Mouse (Mus musculus): ENCODE data around the gene Ip6k3. TPM values are rescaled to one million over a fixed set of nuclear protein-coding genes. Genes with fewer than 3 reads are reported as not detected.

Gene Ip6k3
- polyA plus RNA-seq, 2 experiments = 0.04 TPM; not detected in 1

GRCm38 (mm10) chr17:27107936-27108335 lies 59.7 kb downstream of the Ip6k3 start:
- Histone ChIP-seq H3K9me3 (ENCODE audit: control insufficient read depth, low read length) (no peaks in the 10 kb centered on the region), H3K4me1 (replicated peaks; ENCODE audit: control insufficient read depth in 2 of 2, insufficient read depth in 2 of 2, low read length in 1 of 2) (no peaks in the 10 kb centered on the region), H3K4me2 (ENCODE audit: low read depth) (no peak overlapping the region), H3K27me3 (ENCODE audit: control insufficient read depth, insufficient read depth, low read length) (no peaks in the 10 kb centered on the region), H3K9ac (replicated peaks) (no peak overlapping the region), H3K4me3 (ENCODE audit: insufficient read depth in 1 of 2, low read depth in 2 of 2, low read length in 2 of 2) (no peak overlapping the region), H3K27ac (no peak overlapping the region), H3K36me3 (replicated peaks; ENCODE audit: control insufficient read depth, insufficient read depth, low read depth) (no peaks in the 10 kb centered on the region)
- 57% methylated on average over 6 of the region's 6 CpGs for WGBS (ENCODE audit: insufficient replicate concordance)
- no peak for TF ChIP-seq EP300 (IDR thresholded peaks at IDR 0.05; ENCODE audit: low read depth)
- TF ChIP-seq CTCF (IDR thresholded peaks at IDR 0.05; ENCODE audit: low read depth) = no peak
- ATAC-seq (ENCODE audit: insufficient read depth) (no peak), DNase-seq (ENCODE audit: low read depth in 3 of 3, low spot score in 3 of 3) (no peak)

GRCm38 (mm10) chr17:27106745-27107144 lies 60.9 kb downstream of the Ip6k3 start:
- Histone ChIP-seq H3K9me3 (ENCODE audit: control insufficient read depth, low read length) (no peaks in the 10 kb centered on the region), H3K27ac (no peak overlapping the region), H3K4me2 (ENCODE audit: low read depth) (no peak overlapping the region), H3K4me1 (replicated peaks; ENCODE audit: control insufficient read depth in 2 of 2, insufficient read depth in 2 of 2, low read length in 1 of 2) (no peaks in the 10 kb centered on the region), H3K27me3 (ENCODE audit: control insufficient read depth, insufficient read depth, low read length) (no peaks in the 10 kb centered on the region), H3K36me3 (replicated peaks; ENCODE audit: control insufficient read depth, insufficient read depth, low read depth) (no peaks in the 10 kb centered on the region), H3K4me3 (ENCODE audit: insufficient read depth in 1 of 2, low read depth in 2 of 2, low read length in 2 of 2) (no peak overlapping the region), H3K9ac (replicated peaks) (no peak overlapping the region)
- TF ChIP-seq CTCF (IDR thresholded peaks at IDR 0.05; ENCODE audit: low read depth) (peak; percentile 52), EP300 (IDR thresholded peaks at IDR 0.05; ENCODE audit: low read depth) (no peak)
- WGBS (ENCODE audit: insufficient replicate concordance) = 68% methylated on average over 9 of the region's 9 CpGs
- DNase-seq (ENCODE audit: low read depth in 3 of 3, low spot score in 3 of 3) (peak in 1 of 3 experiments; percentile 15), ATAC-seq (ENCODE audit: insufficient read depth) (no peak)

GRCm38 (mm10) chr17:27105698-27106470 lies 61.7 kb downstream of the Ip6k3 start:
- no peak overlapping the region for H3K4me3 ChIP-seq (ENCODE audit: insufficient read depth in 1 of 2, low read depth in 2 of 2, low read length in 2 of 2)
- H3K36me3 ChIP-seq (replicated peaks; ENCODE audit: control insufficient read depth, insufficient read depth, low read depth) = no peaks in the 10 kb centered on the region
- no peak overlapping the region for H3K4me2 ChIP-seq (ENCODE audit: low read depth)
- H3K27ac ChIP-seq = no peak overlapping the region
- WGBS (ENCODE audit: insufficient replicate concordance) = 52% methylated on average over 15 of the region's 18 CpGs
- no peaks in the 10 kb centered on the region for H3K27me3 ChIP-seq (ENCODE audit: control insufficient read depth, insufficient read depth, low read length)
- H3K9ac ChIP-seq (replicated peaks) = no peak overlapping the region
- ATAC-seq (ENCODE audit: insufficient read depth) (peak; percentile 23; the same call in 1 of the 2 replicates), DNase-seq (ENCODE audit: low read depth in 3 of 3, low spot score in 3 of 3) (no peak)
- H3K4me1 ChIP-seq (replicated peaks; ENCODE audit: control insufficient read depth in 2 of 2, insufficient read depth in 2 of 2, low read length in 1 of 2) = no peaks in the 10 kb centered on the region
- no peaks in the 10 kb centered on the region for H3K9me3 ChIP-seq (ENCODE audit: control insufficient read depth, low read length)
- TF ChIP-seq CTCF (IDR thresholded peaks at IDR 0.05; ENCODE audit: low read depth) (0 out of 2 replicates have a peak, but pooled peaks have one; percentile 8), EP300 (IDR thresholded peaks at IDR 0.05; ENCODE audit: low read depth) (no peak)

GRCm38 (mm10) chr17:27101675-27102074 lies 65.9 kb downstream of the Ip6k3 start:
- H3K4me2 ChIP-seq (ENCODE audit: low read depth) = no peak overlapping the region
- no peak overlapping the region for H3K4me3 ChIP-seq (ENCODE audit: insufficient read depth in 1 of 2, low read depth in 2 of 2, low read length in 2 of 2)
- H3K9me3 ChIP-seq (ENCODE audit: control insufficient read depth, low read length) = no peaks in the 10 kb centered on the region
- H3K36me3 ChIP-seq (replicated peaks; ENCODE audit: control insufficient read depth, insufficient read depth, low read depth) = no peaks in the 10 kb centered on the region
- no peak for DNase-seq (ENCODE audit: low read depth in 3 of 3, low spot score in 3 of 3)
- TF ChIP-seq CTCF (IDR thresholded peaks at IDR 0.05; ENCODE audit: low read depth) = no peak
- TF ChIP-seq EP300 (IDR thresholded peaks at IDR 0.05; ENCODE audit: low read depth) = no peak
- no peak overlapping the region for H3K27ac ChIP-seq
- H3K4me1 ChIP-seq (replicated peaks; ENCODE audit: control insufficient read depth in 2 of 2, insufficient read depth in 2 of 2, low read length in 1 of 2) = no peaks in the 10 kb centered on the region
- H3K9ac ChIP-seq (replicated peaks) = no peak overlapping the region
- H3K27me3 ChIP-seq (ENCODE audit: control insufficient read depth, insufficient read depth, low read length) = no peaks in the 10 kb centered on the region
- no peak for ATAC-seq (ENCODE audit: insufficient read depth)
- WGBS (ENCODE audit: insufficient replicate concordance) = 75% methylated on average over 5 of the region's 5 CpGs

- Histone ChIP-seq H3K9me3 (ENCODE audit: control insufficient read depth, low read length) (no peaks in the 10 kb centered on the region), H3K27ac (no peak overlapping the region), H3K4me3 (ENCODE audit: insufficient read depth in 1 of 2, low read depth in 2 of 2, low read length in 2 of 2) (no peak overlapping the region), H3K27me3 (ENCODE audit: control insufficient read depth, insufficient read depth, low read length) (no peaks in the 10 kb centered on the region), H3K36me3 (replicated peaks; ENCODE audit: control insufficient read depth, insufficient read depth, low read depth) (no peaks in the 10 kb centered on the region), H3K4me2 (ENCODE audit: low read depth) (no peak overlapping the region), H3K9ac (replicated peaks) (no peak overlapping the region), H3K4me1 (replicated peaks; ENCODE audit: control insufficient read depth in 2 of 2, insufficient read depth in 2 of 2, low read length in 1 of 2) (no peaks in the 10 kb centered on the region)
- DNase-seq (ENCODE audit: low read depth in 3 of 3, low spot score in 3 of 3) = no peak
- TF ChIP-seq CTCF (IDR thresholded peaks at IDR 0.05; ENCODE audit: low read depth) (peak; percentile 48), EP300 (IDR thresholded peaks at IDR 0.05; ENCODE audit: low read depth) (no peak)
- no peak for ATAC-seq (ENCODE audit: insufficient read depth)
- 43% methylated on average over 13 of the region's 13 CpGs for WGBS (ENCODE audit: insufficient replicate concordance)
These were observed 71.9 kb downstream of the Ip6k3 start for GRCm38 (mm10) chr17:27095690-27096089.

Other genes starting within 250 kb of the Ip6k3 start
- gene Phf1, start 234.7 kb downstream of the Ip6k3 start, polyA plus RNA-seq (2012; rRNA removed) = 6.3 and 6.4 TPM in 2 replicates
- 0.94 and 1.7 TPM in 2 replicates for gene Phf1, start 234.7 kb downstream of the Ip6k3 start, polyA plus RNA-seq (2014; fragmentation: Nextera tagmentation; extraction: Ambion mirVana)
- 53.0 and 53.5 TPM in 2 replicates for gene Cuta, start 228.2 kb downstream of the Ip6k3 start, polyA plus RNA-seq (2012; rRNA removed)
- 82.5 and 86.8 TPM in 2 replicates for gene Cuta, start 228.2 kb downstream of the Ip6k3 start, polyA plus RNA-seq (2014; fragmentation: Nextera tagmentation; extraction: Ambion mirVana)
- 3.4 TPM in 2 replicates for gene Syngap1, start 226.5 kb downstream of the Ip6k3 start, polyA plus RNA-seq (2012; rRNA removed)
- gene Syngap1, start 226.5 kb downstream of the Ip6k3 start, polyA plus RNA-seq (2014; fragmentation: Nextera tagmentation; extraction: Ambion mirVana) = 0.08 and 0.13 TPM in 2 replicates
- gene Zbtb9, start 194.6 kb downstream of the Ip6k3 start, polyA plus RNA-seq (2012; rRNA removed) = 3.1 and 4.0 TPM in 2 replicates
- gene Zbtb9, start 194.6 kb downstream of the Ip6k3 start, polyA plus RNA-seq (2014; fragmentation: Nextera tagmentation; extraction: Ambion mirVana) = 2.6 and 3.4 TPM in 2 replicates
- 16.1 and 17.3 TPM in 2 replicates for gene Bak1, start 138.8 kb downstream of the Ip6k3 start, polyA plus RNA-seq (2012; rRNA removed)
- 5.4 and 5.8 TPM in 2 replicates for gene Bak1, start 138.8 kb downstream of the Ip6k3 start, polyA plus RNA-seq (2014; fragmentation: Nextera tagmentation; extraction: Ambion mirVana)
- 0.96 and 1.00 TPM in 2 replicates for gene Itpr3, start 110.5 kb downstream of the Ip6k3 start, polyA plus RNA-seq (2012; rRNA removed)
- gene Itpr3, start 110.5 kb downstream of the Ip6k3 start, polyA plus RNA-seq (2014; fragmentation: Nextera tagmentation; extraction: Ambion mirVana) = 0.53 and 0.75 TPM in 2 replicates
- gene Uqcc2, start 33.9 kb downstream of the Ip6k3 start, polyA plus RNA-seq (2012; rRNA removed) = 73.6 and 129 TPM in 2 replicates
- gene Uqcc2, start 33.9 kb downstream of the Ip6k3 start, polyA plus RNA-seq (2014; fragmentation: Nextera tagmentation; extraction: Ambion mirVana) = 204 and 208 TPM in 2 replicates
- 15.5 and 16.4 TPM in 2 replicates for gene Lemd2, start 36.7 kb upstream of the Ip6k3 start, polyA plus RNA-seq (2012; rRNA removed)
- 3.1 and 3.7 TPM in 2 replicates for gene Lemd2, start 36.7 kb upstream of the Ip6k3 start, polyA plus RNA-seq (2014; fragmentation: Nextera tagmentation; extraction: Ambion mirVana)

Data from liver, embryonic 14.5 days (tissue).